Mouse (Mus musculus) thymus, adult 2 months (tissue): Measurements from ENCODE around the gene Capn9. TPM values are rescaled to one million over a fixed set of nuclear protein-coding genes. Genes with fewer than 3 reads are reported as not detected.

Experiments used
- DNase-seq: peaks from one replicate; pipeline ENCODE4 v3.0.0; 2021
- H3K27ac ChIP-seq: fragments of 200-500 bp; 2 replicates; pipeline ENCODE4 v1.5.1; 2012; ENCODE audit warnings: low read length, control low read depth; ENCODE audit not compliant: control insufficient read depth, insufficient read depth
- H3K27me3 ChIP-seq: fragments of 200-500 bp; 2 replicates; pipeline ENCODE4 v1.6.1; 2012; ENCODE audit warnings: mild to moderate bottlenecking, low read length, moderate library complexity, mixed read lengths; ENCODE audit not compliant: control insufficient read depth, insufficient read depth
- H3K36me3 ChIP-seq: fragments of 200-500 bp; 2 replicates; pipeline ENCODE4 v1.6.1; 2012; ENCODE audit warnings: mild to moderate bottlenecking, low read length, moderate library complexity; ENCODE audit not compliant: control insufficient read depth, insufficient read depth
- H3K4me1 ChIP-seq: fragments of 200-500 bp; replicated peaks from 2 replicates; pipeline ENCODE4 v1.6.1; 2012; ENCODE audit warnings: low read length; ENCODE audit not compliant: control insufficient read depth, insufficient read depth
- H3K4me3 ChIP-seq: fragments of 200-500 bp; 2 replicates; pipeline ENCODE4 v1.5.1; 2012; ENCODE audit warnings: mild to moderate bottlenecking, low read length, control low read depth, moderate library complexity; ENCODE audit not compliant: control insufficient read depth, insufficient read depth
- CTCF ChIP-seq: fragments of 200-500 bp; IDR thresholded peaks from 2 replicates; pipeline ENCODE4 v1.5.1; 2012; ENCODE audit warnings: mild to moderate bottlenecking, control low read depth, low read length, moderate library complexity, borderline replicate concordance; ENCODE audit not compliant: control insufficient read depth, poor library complexity, insufficient read depth; ENCODE audit errors: extremely low read depth
- POLR2A ChIP-seq: fragments of 200-500 bp; IDR thresholded peaks from 2 replicates; pipeline ENCODE4 v1.6.1; 2012; ENCODE audit warnings: mild to moderate bottlenecking, low read length, control low read depth, moderate library complexity; ENCODE audit not compliant: control insufficient read depth, poor library complexity, insufficient read depth; ENCODE audit errors: extremely low read depth
- WGBS: fragments of 180-500 bp; shearing (Covaris S2); methylation state at CpG from one replicate; pipeline ENCODE4 v1.1.7; 2018; 5-methylcytosine and 5-hydroxymethylcytosine counted together
- polyA plus RNA-seq: library from polyadenylated mRNA; depleted of rRNA; stranded (reverse); fragments of >200 nt; gene quantifications from 2 replicates; pipeline ENCODE4 v1.2.3, GENCODE M21; 2012

The Capn9 gene
- polyA plus RNA-seq, 1 experiment: 0.13 TPM

DNA sequence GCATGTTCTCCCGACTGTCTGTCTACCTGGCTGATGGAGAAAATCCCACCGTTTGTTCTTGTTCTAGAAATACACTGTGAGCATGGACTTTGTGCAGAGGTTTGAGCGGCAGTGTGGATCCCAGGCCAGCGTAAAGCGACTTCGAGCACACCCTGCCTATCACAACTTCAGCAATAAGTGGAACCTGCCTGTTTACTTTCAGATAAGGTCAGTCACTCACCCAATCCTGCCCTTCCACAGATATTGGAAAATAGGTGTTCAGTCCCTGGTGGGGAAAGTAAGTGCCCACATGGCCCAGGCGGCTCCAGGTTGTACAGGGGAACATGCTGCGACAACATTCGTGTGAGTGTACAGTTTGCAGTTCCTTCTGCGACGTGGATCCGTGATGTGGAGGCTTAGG, 35.0 kb upstream of the Capn9 start:
- no peak overlapping the region for H3K27ac ChIP-seq
- H3K4me3 ChIP-seq: no peak overlapping the region
- peaks cover 62% of the 10 kb centered on the region for H3K36me3 ChIP-seq
- no peaks in the 10 kb centered on the region; the same call in 1 of the 2 replicates for H3K27me3 ChIP-seq
- TF ChIP-seq CTCF (no peak), POLR2A (no peak)
- no peaks in the 10 kb centered on the region for H3K4me1 ChIP-seq
- no peak for DNase-seq
- WGBS: 97% methylated on average over 12 of the region's 12 CpGs

DNA sequence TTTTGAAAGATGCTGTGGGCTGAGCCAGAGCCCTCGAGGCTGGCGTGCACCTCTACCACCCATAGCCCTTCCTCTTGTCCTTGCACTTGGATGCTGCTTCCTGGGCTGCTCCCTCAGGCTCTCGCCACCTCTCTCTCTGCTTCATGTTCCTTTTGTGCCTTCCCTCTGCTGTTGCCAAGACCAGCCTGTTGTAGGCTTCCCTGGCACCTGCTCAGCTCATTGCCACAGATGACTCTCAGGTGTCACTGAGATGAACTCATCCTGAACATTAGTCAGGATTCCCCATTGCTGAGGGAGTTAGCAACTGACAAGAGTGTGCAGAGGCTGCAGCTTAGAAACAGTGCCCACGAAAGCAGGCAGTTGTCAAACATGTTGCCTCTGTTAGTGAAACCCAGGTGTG, 33.9 kb upstream of the Capn9 start:
- Histone ChIP-seq H3K36me3 (peaks cover 66% of the 10 kb centered on the region), H3K27ac (no peak overlapping the region), H3K4me3 (no peak overlapping the region), H3K4me1 (no peaks in the 10 kb centered on the region), H3K27me3 (no peaks in the 10 kb centered on the region; the same call in 1 of the 2 replicates)
- no peak for DNase-seq
- 95% methylated on average over 4 of the region's 4 CpGs for WGBS
- TF ChIP-seq POLR2A (no peak), CTCF (no peak)

DNA sequence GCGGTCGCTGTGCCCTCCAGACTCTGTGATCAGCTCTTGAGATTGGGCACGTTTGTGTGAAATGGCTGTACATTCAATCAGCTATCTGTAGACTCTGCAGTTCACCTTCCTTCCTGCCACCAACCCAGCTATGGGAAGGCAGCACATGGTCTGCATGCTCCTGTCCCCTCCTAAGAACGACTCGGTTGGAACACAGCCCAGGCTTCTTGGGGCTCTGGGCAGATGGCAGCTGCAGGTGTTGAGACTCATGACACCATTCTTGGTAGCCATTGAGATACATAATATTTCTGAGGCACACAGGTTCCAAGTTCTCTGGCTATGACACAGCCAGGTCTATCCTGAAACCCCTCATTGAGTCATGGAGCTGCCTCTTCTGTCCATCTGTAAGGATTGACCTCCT, 32.6 kb upstream of the Capn9 start:
- DNase-seq: no peak
- no peak for TF ChIP-seq POLR2A
- no peak for TF ChIP-seq CTCF
- H3K27ac ChIP-seq: no peak overlapping the region
- 94% methylated on average over 5 of the region's 5 CpGs for WGBS
- H3K36me3 ChIP-seq: peaks cover 68% of the 10 kb centered on the region
- H3K27me3 ChIP-seq: no peaks in the 10 kb centered on the region; the same call in 1 of the 2 replicates
- no peaks in the 10 kb centered on the region for H3K4me1 ChIP-seq
- no peak overlapping the region for H3K4me3 ChIP-seq

DNA sequence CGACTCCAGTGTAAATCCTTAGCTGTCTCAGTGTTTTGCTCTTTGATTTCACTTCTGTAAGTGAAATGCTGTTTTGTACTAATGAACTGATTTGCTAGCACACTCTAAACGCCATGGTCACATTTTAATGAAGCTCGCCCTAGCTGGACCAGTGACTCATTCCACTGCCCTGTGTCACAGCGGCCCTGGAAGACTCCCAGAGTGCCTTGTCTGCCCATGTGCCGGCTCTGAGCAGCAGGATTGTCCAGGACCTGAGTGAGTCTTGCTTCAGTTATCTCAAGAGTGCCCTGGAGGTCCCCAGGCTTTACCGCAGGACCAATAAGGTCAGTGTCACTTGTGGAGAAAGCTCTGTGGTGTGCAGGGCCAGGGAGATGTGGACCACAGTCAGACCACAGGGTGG, 29.5 kb upstream of the Capn9 start:
- 97% methylated on average over 6 of the region's 6 CpGs for WGBS
- no peak for TF ChIP-seq POLR2A
- no peak for TF ChIP-seq CTCF
- Histone ChIP-seq H3K4me3 (no peak overlapping the region), H3K4me1 (no peaks in the 10 kb centered on the region), H3K27me3 (no peaks in the 10 kb centered on the region), H3K36me3 (peaks cover 75% of the 10 kb centered on the region), H3K27ac (no peak overlapping the region)
- DNase-seq: no peak

DNA sequence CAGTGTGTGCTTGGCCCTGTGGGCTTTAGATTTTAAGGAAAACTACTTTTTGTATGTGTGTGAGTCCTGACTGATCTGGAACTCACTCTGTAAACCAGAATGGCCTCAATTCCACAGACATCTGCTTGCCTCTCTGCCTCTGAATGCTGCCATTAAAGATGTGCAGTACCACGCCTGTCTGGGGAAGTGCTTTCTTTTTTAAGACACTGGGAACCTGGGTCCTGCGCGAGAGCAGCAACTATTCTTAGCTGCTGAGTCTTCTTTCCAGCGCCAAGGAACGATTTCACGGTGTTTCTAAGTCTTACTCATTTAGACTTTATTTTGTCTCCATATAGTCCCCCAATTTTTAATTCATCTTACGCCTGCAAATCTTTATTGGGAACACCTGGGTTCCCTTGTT, 29.1 kb upstream of the Capn9 start:
- no peaks in the 10 kb centered on the region for H3K4me1 ChIP-seq
- H3K27ac ChIP-seq: no peak overlapping the region
- TF ChIP-seq CTCF: no peak
- H3K36me3 ChIP-seq: peaks cover 72% of the 10 kb centered on the region
- no peak for DNase-seq
- H3K27me3 ChIP-seq: no peaks in the 10 kb centered on the region
- 97% methylated on average over 7 of the region's 7 CpGs for WGBS
- H3K4me3 ChIP-seq: no peak overlapping the region

DNA sequence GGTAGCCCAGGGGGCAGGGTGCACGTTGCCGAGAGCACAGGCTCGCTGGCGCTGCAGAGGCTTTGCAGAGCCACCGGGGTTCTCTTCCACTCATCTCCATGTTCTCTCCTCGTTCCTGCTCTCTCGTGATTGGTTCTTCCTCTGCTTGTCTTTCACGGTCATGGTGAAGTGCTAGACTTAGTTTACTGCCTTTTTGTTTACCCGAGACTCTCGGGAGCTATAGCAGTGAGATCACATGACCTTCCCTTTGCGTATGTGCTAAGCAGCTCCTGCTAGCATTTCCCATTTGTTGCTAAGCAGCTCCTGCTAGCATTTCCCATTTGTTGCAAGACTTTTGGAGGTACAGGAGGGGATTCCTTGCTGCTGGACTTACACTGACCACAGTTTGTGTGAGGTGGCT, 28.6 kb upstream of the Capn9 start:
- no peaks in the 10 kb centered on the region for H3K4me1 ChIP-seq
- no peak overlapping the region for H3K4me3 ChIP-seq
- no peak for DNase-seq
- no peaks in the 10 kb centered on the region for H3K27me3 ChIP-seq
- WGBS: 93% methylated on average over 11 of the region's 11 CpGs
- H3K36me3 ChIP-seq: peaks cover 76% of the 10 kb centered on the region
- no peak overlapping the region for H3K27ac ChIP-seq
- TF ChIP-seq CTCF (no peak), POLR2A (no peak)

DNA sequence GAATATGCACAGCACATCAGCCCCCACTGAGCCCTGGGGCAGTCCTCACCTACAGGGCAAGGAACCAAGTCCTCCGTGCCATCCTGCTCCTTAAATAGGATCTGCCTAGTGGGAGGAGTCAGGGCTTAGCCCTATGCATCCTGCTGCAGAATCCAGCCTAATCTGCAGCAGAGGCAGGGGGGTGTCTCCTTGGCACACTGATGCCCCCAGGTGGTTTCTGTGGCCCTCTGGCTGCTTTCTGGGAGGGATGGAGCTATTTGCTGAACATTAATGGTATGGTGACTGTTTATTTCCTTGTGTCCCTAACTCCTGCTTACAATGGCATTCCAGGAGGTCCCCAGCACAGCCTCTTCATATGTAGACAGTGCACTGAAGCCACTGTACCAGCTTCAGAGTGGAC, 27.7 kb upstream of the Capn9 start:
- no peak for DNase-seq
- no peak overlapping the region for H3K27ac ChIP-seq

More for the DNA sequence above, 27.7 kb upstream of the Capn9 start:
- no peak overlapping the region for H3K4me3 ChIP-seq
- H3K36me3 ChIP-seq: peaks cover 70% of the 10 kb centered on the region
- no peaks in the 10 kb centered on the region for H3K27me3 ChIP-seq
- no peaks in the 10 kb centered on the region for H3K4me1 ChIP-seq
- no peak for TF ChIP-seq POLR2A
- 100% methylated on average over 1 of the region's 1 CpGs for WGBS
